Mouse (Mus musculus) forebrain, embryonic 13.5 days (tissue): Measurements from ENCODE around the gene Ttl. TPM values are rescaled to one million over a fixed set of nuclear protein-coding genes. Genes with fewer than 3 reads are reported as not detected.

ENCODE experiments used
- ATAC-seq: fragments of 200-750 bp; cut with Nextera tagmentation; 2 replicates; pipeline ENCODE4 v1.8.0; 2017
- H3K27ac ChIP-seq: fragments of 300-500 bp; sonication (generic); 2 replicates; pipeline ENCODE4 v1.5.1; 2015; ENCODE audit warnings: inconsistent platforms, mild to moderate bottlenecking, moderate library complexity
- H3K27me3 ChIP-seq: fragments of 300-500 bp; sonication (generic); 2 replicates; pipeline ENCODE4 v1.6.1; 2015; ENCODE audit warnings: mild to moderate bottlenecking, inconsistent platforms
- H3K36me3 ChIP-seq: fragments of 300-500 bp; sonication (generic); 2 replicates; pipeline ENCODE4 v1.6.1; 2015; ENCODE audit warnings: mild to moderate bottlenecking, inconsistent platforms; ENCODE audit not compliant: poor library complexity, severe bottlenecking
- H3K4me1 ChIP-seq: fragments of 300-500 bp; sonication (generic); 2 replicates; pipeline ENCODE4 v1.6.1; 2015; ENCODE audit warnings: inconsistent platforms
- H3K4me2 ChIP-seq: fragments of 300-500 bp; sonication (generic); 2 replicates; pipeline ENCODE4 v1.6.1; 2015; ENCODE audit warnings: inconsistent platforms, mild to moderate bottlenecking, moderate library complexity
- H3K4me3 ChIP-seq: fragments of 300-500 bp; sonication (generic); 2 replicates; pipeline ENCODE4 v1.5.1; 2015; ENCODE audit warnings: mild to moderate bottlenecking, inconsistent platforms
- H3K9ac ChIP-seq: fragments of 300-500 bp; sonication (generic); 2 replicates; pipeline ENCODE4 v1.6.1; 2015; ENCODE audit warnings: mild to moderate bottlenecking, inconsistent platforms
- H3K9me3 ChIP-seq: fragments of 300-500 bp; sonication (generic); replicated peaks from 2 replicates; pipeline ENCODE4 v1.6.1; 2016; ENCODE audit warnings: inconsistent platforms
- WGBS: fragments of 180-500 bp; shearing (Covaris S2); methylation state at CpG from one replicate; pipeline ENCODE4 v1.1.7; 2015; 5-methylcytosine and 5-hydroxymethylcytosine counted together
- polyA plus RNA-seq: library from polyadenylated mRNA; unstranded; fragments of >200 nt; fragmentation: Nextera tagmentation; extraction: Ambion mirVana; gene quantifications from 2 replicates; pipeline ENCODE4 v1.2.1, GENCODE M21; 2015

Gene Ttl
- polyA plus RNA-seq, 1 experiment from 2014 or later = 21.9 TPM

DNA sequence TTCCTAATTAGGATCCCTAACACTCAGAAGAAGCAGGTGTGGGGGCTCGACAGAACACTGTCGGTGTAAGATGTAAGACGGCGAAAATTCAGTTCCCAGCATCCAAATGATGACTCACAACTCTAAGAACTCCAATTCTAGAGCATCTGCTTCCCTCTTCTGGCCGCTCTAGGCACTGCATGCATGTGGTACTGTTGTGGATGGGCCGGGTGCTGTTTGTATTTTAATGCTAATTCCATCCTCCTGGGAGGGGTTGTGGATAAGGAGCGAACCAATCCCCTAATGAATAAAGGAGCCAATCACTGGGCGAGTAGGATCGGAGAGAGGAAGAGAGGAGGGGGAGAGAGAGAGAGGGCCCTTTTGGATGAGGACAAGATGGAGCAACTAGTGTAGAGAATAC lies 9.1 kb upstream of the Ttl start:
- Histone ChIP-seq H3K4me2 (no peak overlapping the region), H3K27me3 (no peaks in the 10 kb centered on the region), H3K36me3 (no peaks in the 10 kb centered on the region), H3K9me3 (0 out of 2 replicates have a peak, but pooled peaks cover 3% of the 10 kb centered on the region), H3K27ac (no peak overlapping the region), H3K4me1 (no peaks in the 10 kb centered on the region), H3K9ac (no peak overlapping the region), H3K4me3 (no peak overlapping the region)
- ATAC-seq = 0 out of 2 replicates have a peak, but pooled peaks have one; percentile 45
- 38% methylated on average over 9 of the region's 9 CpGs for WGBS

- Histone ChIP-seq H3K9me3 (0 out of 2 replicates have a peak, but pooled peaks cover 3% of the 10 kb centered on the region), H3K27me3 (no peaks in the 10 kb centered on the region), H3K27ac (no peak overlapping the region), H3K4me2 (no peak overlapping the region), H3K36me3 (no peaks in the 10 kb centered on the region), H3K4me3 (no peak overlapping the region), H3K9ac (no peak overlapping the region), H3K4me1 (no peaks in the 10 kb centered on the region)
- WGBS = 96% methylated on average over 8 of the region's 8 CpGs
- ATAC-seq = no peak
Observed at GRCm38 (mm10) chr2:129057256-129057655, 8.5 kb upstream of the Ttl start.

DNA sequence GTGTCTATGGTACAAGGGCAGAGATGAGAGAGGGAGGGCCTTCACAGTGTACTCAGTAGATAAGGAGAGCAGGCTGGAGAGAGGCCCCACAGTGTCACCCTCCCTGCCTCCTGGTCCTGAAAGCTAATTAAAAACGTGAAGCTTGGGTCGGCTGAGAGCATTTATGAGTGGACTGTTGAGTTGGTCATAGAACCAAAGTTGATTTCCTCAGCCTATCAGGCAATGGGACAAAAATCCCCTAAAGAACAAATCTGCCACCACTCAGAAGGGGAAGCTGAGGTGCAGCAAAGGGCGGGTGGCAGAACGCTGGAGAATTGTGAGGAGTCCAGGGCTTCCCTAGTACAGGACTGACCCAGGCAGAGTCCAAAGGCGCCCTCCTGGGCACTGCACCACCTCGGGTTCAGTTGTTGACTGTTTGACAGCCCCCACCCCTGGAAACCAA lies 7.8 kb upstream of the Ttl start:
- no peak for ATAC-seq
- Histone ChIP-seq H3K4me3 (no peak overlapping the region), H3K9ac (no peak overlapping the region), H3K4me2 (no peak overlapping the region), H3K36me3 (no peaks in the 10 kb centered on the region), H3K27me3 (no peaks in the 10 kb centered on the region), H3K4me1 (no peaks in the 10 kb centered on the region), H3K9me3 (0 out of 2 replicates have a peak, but pooled peaks cover 3% of the 10 kb centered on the region), H3K27ac (no peak overlapping the region)
- 88% methylated on average over 6 of the region's 6 CpGs for WGBS

GRCm38 (mm10) chr2:129061456-129062059 lies 4.2 kb upstream of the Ttl start:
- Histone ChIP-seq H3K9ac (no peak overlapping the region), H3K4me2 (no peak overlapping the region), H3K9me3 (0 out of 2 replicates have a peak, but pooled peaks cover 3% of the 10 kb centered on the region), H3K36me3 (no peaks in the 10 kb centered on the region), H3K4me3 (no peak overlapping the region), H3K4me1 (peaks cover 12% of the 10 kb centered on the region), H3K27me3 (no peaks in the 10 kb centered on the region), H3K27ac (no peak overlapping the region)
- ATAC-seq = no peak
- WGBS = 82% methylated on average over 10 of the region's 10 CpGs

DNA sequence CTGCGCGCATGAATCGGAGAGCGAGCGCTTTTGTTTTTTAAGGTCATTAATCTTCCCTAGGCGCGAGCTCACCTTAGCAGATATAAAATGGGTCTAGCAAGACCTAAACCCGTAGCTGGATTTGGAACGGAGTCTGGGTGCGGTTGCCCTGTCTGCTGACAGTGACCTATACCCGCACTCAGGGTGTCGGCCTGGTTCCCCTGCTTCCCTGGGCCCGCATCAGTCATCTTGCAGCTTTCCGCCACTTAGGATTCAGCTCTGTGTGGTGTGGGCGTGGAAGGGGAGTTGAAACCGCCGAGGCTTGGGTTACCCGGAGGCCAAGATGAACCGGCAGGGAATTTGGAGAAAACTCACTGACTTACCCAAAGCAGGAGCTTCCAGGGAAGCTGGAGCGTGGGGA lies 584 bp downstream of the Ttl start:
- H3K27ac ChIP-seq = peak overlapping the region; percentile 27
- no peaks in the 10 kb centered on the region for H3K27me3 ChIP-seq
- peak; percentile 79 for ATAC-seq
- H3K4me1 ChIP-seq = peaks cover 35% of the 10 kb centered on the region
- peak overlapping the region; percentile 72 for H3K4me2 ChIP-seq
- peak overlapping the region; percentile 90 for H3K4me3 ChIP-seq
- 1% methylated on average over 20 of the region's 20 CpGs for WGBS
- peaks cover 8% of the 10 kb centered on the region; the same call in 1 of the 2 replicates for H3K36me3 ChIP-seq
- H3K9me3 ChIP-seq = no peaks in the 10 kb centered on the region
- H3K9ac ChIP-seq = peak overlapping the region; percentile 88

DNA sequence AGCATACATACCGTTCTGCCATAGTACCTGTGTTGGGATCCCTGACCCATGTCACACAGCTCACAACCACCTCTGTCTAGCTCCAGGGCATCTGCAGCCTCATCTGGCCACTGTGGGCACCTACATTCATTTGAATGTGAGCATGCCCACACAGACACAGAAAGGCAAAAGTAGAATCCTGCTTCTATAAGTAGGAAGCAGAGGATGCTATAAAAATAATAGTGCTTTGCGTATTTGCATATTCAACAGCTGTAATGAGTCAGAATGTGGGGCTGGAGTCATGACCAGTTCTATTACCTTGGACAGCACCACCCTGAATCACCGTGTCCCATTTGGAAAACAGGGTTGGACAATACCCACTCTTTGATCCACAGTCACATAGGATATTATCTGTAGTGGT lies 4.6 kb downstream of the Ttl start:
- peaks cover 8% of the 10 kb centered on the region; the same call in 1 of the 2 replicates for H3K36me3 ChIP-seq
- no peak for ATAC-seq
- H3K4me2 ChIP-seq = no peak overlapping the region
- H3K27me3 ChIP-seq = no peaks in the 10 kb centered on the region
- H3K4me1 ChIP-seq = peaks cover 29% of the 10 kb centered on the region
- H3K9ac ChIP-seq = no peak overlapping the region
- no peak overlapping the region for H3K4me3 ChIP-seq
- H3K27ac ChIP-seq = no peak overlapping the region
- WGBS = 85% methylated on average over 3 of the region's 3 CpGs
- H3K9me3 ChIP-seq = no peaks in the 10 kb centered on the region

GRCm38 (mm10) chr2:129078313-129078712 lies 12.6 kb downstream of the Ttl start:
- H3K36me3 ChIP-seq = peaks cover 65% of the 10 kb centered on the region
- H3K27ac ChIP-seq = no peak overlapping the region
- H3K4me1 ChIP-seq = no peaks in the 10 kb centered on the region
- ATAC-seq = no peak
- H3K4me3 ChIP-seq = no peak overlapping the region
- H3K9ac ChIP-seq = no peak overlapping the region
- no peaks in the 10 kb centered on the region for H3K9me3 ChIP-seq
- H3K4me2 ChIP-seq = no peak overlapping the region
- no peaks in the 10 kb centered on the region for H3K27me3 ChIP-seq
- 88% methylated on average over 3 of the region's 3 CpGs for WGBS

DNA sequence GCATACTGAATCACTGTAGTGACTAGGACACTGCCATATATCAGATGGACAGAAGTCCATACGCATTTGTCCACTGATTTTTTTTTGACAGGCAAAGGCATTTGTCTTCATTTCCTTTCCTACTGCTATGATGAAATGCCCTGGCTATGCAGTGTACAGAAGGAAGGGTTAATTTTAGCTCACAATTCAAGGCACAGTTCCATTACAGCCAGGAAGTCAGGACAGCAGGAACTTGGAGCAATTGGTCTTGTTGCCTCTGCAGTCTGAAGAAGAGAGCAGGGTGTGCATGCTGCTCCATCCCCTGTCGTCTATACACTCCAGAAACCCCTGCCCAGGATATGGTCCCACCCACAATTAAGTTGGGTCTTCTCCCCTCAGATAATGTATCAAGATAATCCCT lies 13.5 kb downstream of the Ttl start:
- no peaks in the 10 kb centered on the region for H3K4me1 ChIP-seq
- no peak overlapping the region for H3K4me3 ChIP-seq
- no peaks in the 10 kb centered on the region for H3K27me3 ChIP-seq
- H3K4me2 ChIP-seq = no peak overlapping the region
- no peak overlapping the region for H3K9ac ChIP-seq
- 83% methylated on average over 2 of the region's 2 CpGs for WGBS
- H3K9me3 ChIP-seq = no peaks in the 10 kb centered on the region
- ATAC-seq = no peak
- no peak overlapping the region for H3K27ac ChIP-seq
- peaks cover 70% of the 10 kb centered on the region for H3K36me3 ChIP-seq

DNA sequence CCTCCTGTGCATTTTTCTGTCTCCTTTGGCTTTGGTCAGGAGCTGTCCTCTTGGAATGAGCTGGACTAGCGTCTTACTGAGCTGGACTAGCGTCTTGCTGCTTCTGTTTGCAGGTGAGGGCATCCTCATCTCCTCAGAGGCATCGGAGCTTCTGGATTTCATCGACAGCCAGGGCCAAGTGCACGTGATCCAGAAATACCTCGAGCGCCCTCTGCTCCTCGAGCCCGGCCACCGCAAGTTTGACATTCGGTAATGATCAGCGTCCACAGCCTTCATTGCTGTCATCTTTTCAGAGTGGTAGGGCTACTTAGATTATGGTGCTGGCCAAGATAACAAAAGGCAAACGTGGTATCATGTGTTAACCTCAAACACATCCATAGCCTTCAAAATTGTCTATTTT lies 15.4 kb downstream of the Ttl start:
- WGBS = 70% methylated on average over 13 of the region's 13 CpGs
- Histone ChIP-seq H3K27ac (no peak overlapping the region), H3K9ac (no peak overlapping the region), H3K4me2 (no peak overlapping the region), H3K27me3 (no peaks in the 10 kb centered on the region), H3K9me3 (no peaks in the 10 kb centered on the region), H3K4me1 (no peaks in the 10 kb centered on the region), H3K4me3 (no peak overlapping the region), H3K36me3 (peaks cover 81% of the 10 kb centered on the region)
- ATAC-seq = no peak

GRCm38 (mm10) chr2:129083514-129083913 lies 17.8 kb downstream of the Ttl start:
- Histone ChIP-seq H3K4me2 (no peak overlapping the region), H3K27me3 (no peaks in the 10 kb centered on the region), H3K4me3 (no peak overlapping the region), H3K27ac (no peak overlapping the region), H3K4me1 (no peaks in the 10 kb centered on the region), H3K9me3 (no peaks in the 10 kb centered on the region), H3K9ac (no peak overlapping the region), H3K36me3 (peaks cover 65% of the 10 kb centered on the region)
- WGBS = 93% methylated on average over 5 of the region's 5 CpGs
- ATAC-seq = no peak

GRCm38 (mm10) chr2:129084959-129085358 lies 19.2 kb downstream of the Ttl start:
- Histone ChIP-seq H3K4me3 (no peak overlapping the region), H3K4me1 (no peaks in the 10 kb centered on the region), H3K27ac (no peak overlapping the region), H3K9me3 (no peaks in the 10 kb centered on the region), H3K9ac (no peak overlapping the region), H3K27me3 (no peaks in the 10 kb centered on the region), H3K4me2 (no peak overlapping the region), H3K36me3 (peaks cover 65% of the 10 kb centered on the region)
- 60% methylated on average over 2 of the region's 2 CpGs for WGBS
- ATAC-seq = no peak

- H3K4me1 ChIP-seq = no peaks in the 10 kb centered on the region
- no peaks in the 10 kb centered on the region for H3K27me3 ChIP-seq
- no peaks in the 10 kb centered on the region for H3K9me3 ChIP-seq
- H3K9ac ChIP-seq = no peak overlapping the region
- no peak overlapping the region for H3K4me3 ChIP-seq
- no peak overlapping the region for H3K27ac ChIP-seq
- H3K4me2 ChIP-seq = no peak overlapping the region
- H3K36me3 ChIP-seq = peaks cover 67% of the 10 kb centered on the region
- ATAC-seq = no peak
- 92% methylated on average over 1 of the region's 1 CpGs for WGBS
Observed at GRCm38 (mm10) chr2:129087520-129087919, 21.8 kb downstream of the Ttl start.

GRCm38 (mm10) chr2:129090370-129090769 lies 24.6 kb downstream of the Ttl start:
- Histone ChIP-seq H3K4me3 (no peak overlapping the region), H3K27me3 (no peaks in the 10 kb centered on the region), H3K36me3 (peaks cover 82% of the 10 kb centered on the region), H3K4me2 (no peak overlapping the region), H3K4me1 (no peaks in the 10 kb centered on the region), H3K27ac (no peak overlapping the region), H3K9me3 (no peaks in the 10 kb centered on the region), H3K9ac (no peak overlapping the region; the same call in 1 of the 2 replicates)
- 93% methylated on average over 4 of the region's 4 CpGs for WGBS
- ATAC-seq = no peak
